Mouse (Mus musculus) megakaryocyte, embryonic 14.5 days (primary cell): ENCODE measurements around the gene Clybl.

Experiments used
- FLI1 ChIP-seq: IDR thresholded peaks from 2 replicates; pipeline ENCODE4 v1.6.1; 2012; ENCODE audit warnings: low read length, inconsistent platforms, mixed read lengths
- GATA1 ChIP-seq: IDR thresholded peaks from 3 replicates; pipeline ENCODE4 v1.6.1; 2012; ENCODE audit warnings: mixed read lengths, low read length, inconsistent platforms, borderline replicate concordance

DNA sequence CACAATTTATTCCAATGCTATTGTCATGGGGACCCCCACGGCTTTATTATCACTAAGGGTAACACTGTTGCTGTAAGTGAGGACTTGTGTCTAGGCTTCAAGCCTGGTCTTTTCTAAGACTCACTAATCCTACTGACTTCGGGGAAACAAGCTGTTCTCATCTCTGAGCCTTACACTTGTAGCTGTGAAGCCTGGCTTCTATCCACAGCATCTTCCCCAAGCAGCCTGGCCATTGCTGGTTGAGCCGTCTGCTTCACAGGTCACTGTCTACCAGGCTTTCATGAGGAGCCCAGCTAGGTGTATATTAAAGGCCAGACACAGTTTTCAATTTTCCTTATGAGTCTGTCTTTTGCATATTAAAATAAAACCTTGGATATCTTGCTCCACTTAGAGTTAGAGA lies 177.1 kb downstream of the Clybl start:
- TF ChIP-seq GATA1, result no peak
- TF ChIP-seq FLI1, result no peak
